Mouse (Mus musculus) adrenal gland, postnatal 14 days (tissue): ENCODE results near the gene Mfn1. TPM values are rescaled to one million over a fixed set of nuclear protein-coding genes. Genes with fewer than 3 reads are reported as not detected.
A peak's percentile ranks its signal among the peaks of the same experiment; 100 is the strongest.

ENCODE experiments used
- DNase-seq: peaks from one replicate; pipeline ENCODE4 v3.0.0; 2021; ENCODE audit warnings: mixed read lengths
- total RNA-seq: library from RNA; stranded (reverse); gene quantifications from 2 replicates; pipeline ENCODE4 v1.2.3, GENCODE M21; 2021

Gene Mfn1
- total RNA-seq, 1 experiment from 2014 or later, result 73.9 TPM

GRCm38 (mm10) chr3:32611606-32612170, 82.4 kb downstream of the Mfn1 start:
- DNase-seq, result peak; percentile 16

- peak; percentile 23 for DNase-seq
Observed at GRCm38 (mm10) chr3:32614786-32615185, 85.5 kb downstream of the Mfn1 start.

GRCm38 (mm10) chr3:32615376-32615775, 86.1 kb downstream of the Mfn1 start:
- DNase-seq, result no peak

- DNase-seq, result no peak
Observed at GRCm38 (mm10) chr3:32616006-32616330, 86.7 kb downstream of the Mfn1 start.

GRCm38 (mm10) chr3:32616331-32617052, 87.2 kb downstream of the Mfn1 start, which contains the start of gene Gnb4:
Gene Gnb4 (minus strand): TSS chr3:32616585.
- peak; percentile 71 for DNase-seq

GRCm38 (mm10) chr3:32617053-32617642, 87.9 kb downstream of the Mfn1 start:
- DNase-seq, result no peak

GRCm38 (mm10) chr3:32621658-32622057, 92.4 kb downstream of the Mfn1 start:
- DNase-seq, result no peak

- DNase-seq, result no peak
Observed at GRCm38 (mm10) chr3:32622106-32622505, 92.8 kb downstream of the Mfn1 start.

- no peak for DNase-seq
Observed at GRCm38 (mm10) chr3:32628141-32628540, 98.9 kb downstream of the Mfn1 start.

Other genes starting within 250 kb of the Mfn1 start
- gene Zmat3, start 163.5 kb upstream of the Mfn1 start, total RNA-seq, result 15.9 and 16.7 TPM in 2 replicates
- 49.5 and 54.0 TPM in 2 replicates for gene Pik3ca, start 131.8 kb upstream of the Mfn1 start, total RNA-seq
- 0.26 and 0.90 TPM in 2 replicates for gene Kcnmb3, start 37.2 kb upstream of the Mfn1 start, total RNA-seq
- 37.0 and 38.9 TPM in 2 replicates for gene Zfp639, start 19.2 kb upstream of the Mfn1 start, total RNA-seq
- 43.7 and 44.4 TPM in 2 replicates for gene Gnb4, start 87.1 kb downstream of the Mfn1 start, total RNA-seq
- gene Actl6a, start 176.8 kb downstream of the Mfn1 start, total RNA-seq, result 44.5 and 45.2 TPM in 2 replicates
- gene Ndufb5, start 207.5 kb downstream of the Mfn1 start, total RNA-seq, result 503 and 504 TPM in 2 replicates
- 38.0 and 45.0 TPM in 2 replicates for gene Mrpl47, start 208.1 kb downstream of the Mfn1 start, total RNA-seq